Mouse (Mus musculus): ENCODE measurements around the gene Irf4. TPM values are rescaled to one million over a fixed set of nuclear protein-coding genes. Genes with fewer than 3 reads are reported as not detected.

The Irf4 gene
- polyA plus RNA-seq, 1 experiment from 2014 or later = 0.09 TPM

- Histone ChIP-seq H3K4me1 (ENCODE audit: insufficient read depth) (no peaks in the 10 kb centered on the region), H3K9ac (no peak overlapping the region), H3K36me3 (ENCODE audit: insufficient read depth) (no peaks in the 10 kb centered on the region), H3K4me2 (peak overlapping the region; percentile 72), H3K4me3 (ENCODE audit: low read depth, low read length) (no peak overlapping the region), H3K27me3 (ENCODE audit: insufficient read depth, low read length) (peaks cover 61% of the 10 kb centered on the region), H3K9me3 (ENCODE audit: low read depth, low read length) (no peaks in the 10 kb centered on the region), H3K27ac (ENCODE audit: low read depth) (no peak overlapping the region)
- 53% methylated on average over 11 of the region's 11 CpGs for WGBS
- DNase-seq (no peak), ATAC-seq (ENCODE audit: insufficient read depth) (no peak)
- no peak for TF ChIP-seq CTCF (IDR thresholded peaks at IDR 0.05; ENCODE audit: low read depth)
Measured at GRCm38 (mm10) chr13:30748321-30748720, 705 bp upstream of the Irf4 start.

- peak; percentile 7; the same call in 1 of the 2 replicates for ATAC-seq (ENCODE audit: insufficient read depth)
- H3K9me3 ChIP-seq (ENCODE audit: low read depth, low read length) = no peaks in the 10 kb centered on the region
- no peak overlapping the region for H3K27ac ChIP-seq (ENCODE audit: low read depth)
- H3K4me1 ChIP-seq (ENCODE audit: insufficient read depth) = no peaks in the 10 kb centered on the region
- H3K27me3 ChIP-seq (ENCODE audit: insufficient read depth, low read length) = peaks cover 61% of the 10 kb centered on the region
- DNase-seq = peak; percentile 39
- H3K4me2 ChIP-seq = peak overlapping the region; percentile 72
- H3K36me3 ChIP-seq (ENCODE audit: insufficient read depth) = no peaks in the 10 kb centered on the region
- WGBS = 6% methylated on average over 11 of the region's 11 CpGs
- H3K9ac ChIP-seq = no peak overlapping the region
- no peak for TF ChIP-seq CTCF (IDR thresholded peaks at IDR 0.05; ENCODE audit: low read depth)
- peak overlapping the region; percentile 38 for H3K4me3 ChIP-seq (ENCODE audit: low read depth, low read length)
Measured at GRCm38 (mm10) chr13:30749557-30750141, 623 bp downstream of the Irf4 start.

DNA sequence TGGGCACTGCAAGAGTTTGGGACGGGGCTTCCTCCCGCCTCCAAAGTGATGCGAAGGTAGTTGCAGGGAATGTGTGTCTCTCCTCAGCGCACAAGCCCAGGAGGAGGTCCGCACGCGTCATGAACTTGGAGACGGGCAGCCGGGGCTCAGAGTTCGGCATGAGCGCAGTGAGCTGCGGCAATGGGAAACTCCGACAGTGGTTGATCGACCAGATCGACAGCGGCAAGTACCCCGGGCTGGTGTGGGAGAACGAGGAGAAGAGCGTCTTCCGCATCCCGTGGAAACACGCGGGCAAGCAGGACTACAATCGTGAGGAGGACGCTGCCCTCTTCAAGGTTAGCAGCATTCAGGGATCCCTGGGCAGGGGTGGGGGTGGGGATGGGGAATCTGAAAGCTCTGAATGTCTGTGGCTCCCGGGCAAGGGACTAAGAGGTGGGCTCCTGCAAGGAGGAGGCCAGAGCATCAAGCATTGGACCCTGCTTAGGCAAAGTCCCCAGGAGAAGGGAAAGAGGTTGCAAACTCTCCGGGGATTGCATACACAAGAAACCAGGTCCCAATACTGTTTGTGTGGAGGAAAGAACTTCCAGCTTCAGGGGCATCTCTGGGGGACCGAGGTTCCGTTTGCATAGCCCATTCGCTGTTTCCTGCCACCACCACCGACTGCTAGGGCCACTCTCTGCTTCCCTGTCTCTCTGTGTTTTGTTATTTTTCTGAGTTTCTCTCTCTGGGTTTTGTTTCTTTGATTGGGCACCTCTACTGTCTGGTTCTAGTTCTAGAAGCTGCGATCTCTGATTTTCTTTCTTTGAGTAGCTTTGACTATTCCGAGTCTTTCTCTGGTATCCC, 1.7 kb downstream of the Irf4 start:
- Histone ChIP-seq H3K4me1 (ENCODE audit: insufficient read depth) (no peaks in the 10 kb centered on the region), H3K9me3 (ENCODE audit: low read depth, low read length) (no peaks in the 10 kb centered on the region), H3K27ac (ENCODE audit: low read depth) (no peak overlapping the region), H3K4me2 (peak overlapping the region; percentile 72), H3K27me3 (ENCODE audit: insufficient read depth, low read length) (peaks cover 61% of the 10 kb centered on the region), H3K36me3 (ENCODE audit: insufficient read depth) (no peaks in the 10 kb centered on the region), H3K4me3 (ENCODE audit: low read depth, low read length) (peak overlapping the region; percentile 38), H3K9ac (no peak overlapping the region)
- peak; percentile 36 for DNase-seq
- 3% methylated on average over 33 of the region's 33 CpGs for WGBS
- ATAC-seq (ENCODE audit: insufficient read depth) = no peak
- no peak for TF ChIP-seq CTCF (IDR thresholded peaks at IDR 0.05; ENCODE audit: low read depth)

- no peak for TF ChIP-seq CTCF (IDR thresholded peaks at IDR 0.05; ENCODE audit: low read depth)
- Histone ChIP-seq H3K4me1 (ENCODE audit: insufficient read depth) (no peaks in the 10 kb centered on the region), H3K4me2 (no peak overlapping the region), H3K9me3 (ENCODE audit: low read depth, low read length) (no peaks in the 10 kb centered on the region), H3K4me3 (ENCODE audit: low read depth, low read length) (no peak overlapping the region), H3K27me3 (ENCODE audit: insufficient read depth, low read length) (peaks cover 61% of the 10 kb centered on the region), H3K36me3 (ENCODE audit: insufficient read depth) (no peaks in the 10 kb centered on the region), H3K9ac (no peak overlapping the region), H3K27ac (ENCODE audit: low read depth) (no peak overlapping the region)
- WGBS = 37% methylated on average over 6 of the region's 6 CpGs
- DNase-seq (no peak), ATAC-seq (ENCODE audit: insufficient read depth) (no peak)
Measured at GRCm38 (mm10) chr13:30751304-30751580, 2.2 kb downstream of the Irf4 start.

GRCm38 (mm10) chr13:30752581-30753187, 3.7 kb downstream of the Irf4 start:
- no peaks in the 10 kb centered on the region for H3K4me1 ChIP-seq (ENCODE audit: insufficient read depth)
- no peaks in the 10 kb centered on the region for H3K9me3 ChIP-seq (ENCODE audit: low read depth, low read length)
- no peaks in the 10 kb centered on the region for H3K36me3 ChIP-seq (ENCODE audit: insufficient read depth)
- DNase-seq = no peak
- H3K9ac ChIP-seq = no peak overlapping the region
- WGBS = 74% methylated on average over 4 of the region's 4 CpGs
- no peak overlapping the region for H3K4me2 ChIP-seq
- no peak for ATAC-seq (ENCODE audit: insufficient read depth)
- no peak overlapping the region for H3K4me3 ChIP-seq (ENCODE audit: low read depth, low read length)
- TF ChIP-seq CTCF (IDR thresholded peaks at IDR 0.05; ENCODE audit: low read depth) = no peak
- H3K27me3 ChIP-seq (ENCODE audit: insufficient read depth, low read length) = peaks cover 52% of the 10 kb centered on the region
- H3K27ac ChIP-seq (ENCODE audit: low read depth) = no peak overlapping the region

GRCm38 (mm10) chr13:30753441-30753840, 4.4 kb downstream of the Irf4 start:
- no peak for DNase-seq
- no peak for TF ChIP-seq CTCF (IDR thresholded peaks at IDR 0.05; ENCODE audit: low read depth)
- no peaks in the 10 kb centered on the region for H3K9me3 ChIP-seq (ENCODE audit: low read depth, low read length)
- no peak overlapping the region for H3K9ac ChIP-seq
- 81% methylated on average over 3 of the region's 3 CpGs for WGBS
- no peaks in the 10 kb centered on the region for H3K36me3 ChIP-seq (ENCODE audit: insufficient read depth)
- no peak for ATAC-seq (ENCODE audit: insufficient read depth)
- H3K4me3 ChIP-seq (ENCODE audit: low read depth, low read length) = no peak overlapping the region
- no peaks in the 10 kb centered on the region for H3K4me1 ChIP-seq (ENCODE audit: insufficient read depth)
- no peak overlapping the region for H3K4me2 ChIP-seq
- H3K27ac ChIP-seq (ENCODE audit: low read depth) = no peak overlapping the region
- H3K27me3 ChIP-seq (ENCODE audit: insufficient read depth, low read length) = peaks cover 45% of the 10 kb centered on the region

DNA sequence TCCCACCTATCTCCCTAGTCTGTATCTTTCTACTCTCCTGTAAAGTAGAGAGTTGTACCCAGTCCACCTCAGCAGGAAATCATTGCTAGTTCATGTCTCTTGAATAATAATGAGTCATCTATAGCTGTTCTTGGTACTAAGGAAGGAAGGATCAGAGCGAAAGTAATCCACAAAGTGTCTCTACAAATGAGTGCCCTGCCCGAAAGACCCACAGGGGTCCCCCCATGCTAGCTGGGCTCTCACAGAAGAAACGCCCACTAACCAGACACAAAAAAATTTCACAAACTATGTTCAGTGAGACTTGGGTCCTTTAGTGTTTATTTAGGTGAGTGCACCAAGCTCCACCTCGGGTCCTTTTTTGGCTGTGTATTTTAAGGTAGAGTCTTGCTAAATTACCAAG, 5.0 kb downstream of the Irf4 start:
- no peaks in the 10 kb centered on the region for H3K9me3 ChIP-seq (ENCODE audit: low read depth, low read length)
- H3K4me3 ChIP-seq (ENCODE audit: low read depth, low read length) = no peak overlapping the region
- ATAC-seq (ENCODE audit: insufficient read depth) (no peak), DNase-seq (no peak)
- no peak overlapping the region for H3K27ac ChIP-seq (ENCODE audit: low read depth)
- no peaks in the 10 kb centered on the region for H3K36me3 ChIP-seq (ENCODE audit: insufficient read depth)
- no peak overlapping the region for H3K9ac ChIP-seq
- no peaks in the 10 kb centered on the region for H3K4me1 ChIP-seq (ENCODE audit: insufficient read depth)
- 75% methylated on average over 4 of the region's 4 CpGs for WGBS
- no peak overlapping the region for H3K4me2 ChIP-seq
- no peak for TF ChIP-seq CTCF (IDR thresholded peaks at IDR 0.05; ENCODE audit: low read depth)
- peaks cover 38% of the 10 kb centered on the region for H3K27me3 ChIP-seq (ENCODE audit: insufficient read depth, low read length)
